Mouse (Mus musculus): ENCODE results near the gene Tcf12. TPM values are rescaled to one million over a fixed set of nuclear protein-coding genes. Genes with fewer than 3 reads are reported as not detected.

The Tcf12 gene
- total RNA-seq, 2 experiments from 2014 or later: 120 to 131 TPM

GRCm38 (mm10) chr9:71806422-71806805 lies 305.3 kb downstream of the Tcf12 start:
- DNase-seq (ENCODE audit: low spot score in 2 of 2): peak; percentile 70 to 75

- DNase-seq (ENCODE audit: low spot score in 2 of 2): no peak
Observed at GRCm38 (mm10) chr9:71805646-71806421, 305.8 kb downstream of the Tcf12 start.

DNA sequence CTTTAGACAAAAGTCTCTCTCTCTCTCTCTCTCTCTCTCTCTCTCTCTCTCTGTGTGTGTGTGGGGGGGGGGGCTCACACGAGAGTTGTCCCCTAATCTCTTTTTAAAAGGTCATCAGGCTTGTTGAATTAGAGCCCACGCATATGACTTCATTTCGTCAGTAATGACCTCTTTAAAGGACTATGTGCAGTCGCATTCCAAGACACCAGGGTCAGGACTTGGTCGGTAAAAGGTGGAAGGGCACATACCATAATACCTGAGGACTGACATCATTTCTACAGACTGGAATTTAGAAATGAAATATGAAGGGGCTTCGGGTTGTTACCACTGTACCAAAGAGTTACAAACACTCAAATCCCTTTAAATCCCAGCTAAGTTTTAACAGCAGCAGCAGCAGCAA lies 307.6 kb downstream of the Tcf12 start:
- DNase-seq (ENCODE audit: low spot score in 2 of 2): no peak

GRCm38 (mm10) chr9:71803281-71803680 lies 308.4 kb downstream of the Tcf12 start:
- no peak for DNase-seq (ENCODE audit: low spot score in 2 of 2)

GRCm38 (mm10) chr9:71799598-71799997 lies 312.1 kb downstream of the Tcf12 start:
- no peak for DNase-seq (ENCODE audit: low spot score in 2 of 2)

- DNase-seq (ENCODE audit: low spot score in 2 of 2): no peak
Observed at GRCm38 (mm10) chr9:71798176-71798575, 313.5 kb downstream of the Tcf12 start.

Small RNA genes lying within 50 kb of the gene (microRNA-seq; reads per million reads assigned to microRNA genes)
- not detected for gene Gm27450

Other genes starting within 250 kb of the Tcf12 start
- gene Zfp280d, start 163.0 kb upstream of the Tcf12 start, total RNA-seq (2021): 10 to 100 TPM; 40.9 to 45.7 TPM